Mouse (Mus musculus) neutrophil, adult 5-6 weeks (primary cell): ENCODE measurements around the gene Tenm4. TPM values are rescaled to one million over a fixed set of nuclear protein-coding genes. Genes with fewer than 3 reads are reported as not detected.

Source experiments
- ATAC-seq: fragments of 151-379, 151-347 bp; 2 replicates; pipeline ENCODE4 v1.8.0; 2017; ENCODE audit warnings: mild to moderate bottlenecking, moderate TSS enrichment; ENCODE audit not compliant: insufficient number of reproducible peaks, poor library complexity, low FRiP score, severe bottlenecking; ENCODE audit errors: extremely low read depth
- total RNA-seq: library from RNA; stranded (forward); fragments of 200-1000 nt; gene quantifications from 2 replicates; pipeline ENCODE4 v1.2.3, GENCODE M21; 2017

Gene Tenm4
- total RNA-seq, 1 experiment from 2014 or later: 0.58 TPM

DNA sequence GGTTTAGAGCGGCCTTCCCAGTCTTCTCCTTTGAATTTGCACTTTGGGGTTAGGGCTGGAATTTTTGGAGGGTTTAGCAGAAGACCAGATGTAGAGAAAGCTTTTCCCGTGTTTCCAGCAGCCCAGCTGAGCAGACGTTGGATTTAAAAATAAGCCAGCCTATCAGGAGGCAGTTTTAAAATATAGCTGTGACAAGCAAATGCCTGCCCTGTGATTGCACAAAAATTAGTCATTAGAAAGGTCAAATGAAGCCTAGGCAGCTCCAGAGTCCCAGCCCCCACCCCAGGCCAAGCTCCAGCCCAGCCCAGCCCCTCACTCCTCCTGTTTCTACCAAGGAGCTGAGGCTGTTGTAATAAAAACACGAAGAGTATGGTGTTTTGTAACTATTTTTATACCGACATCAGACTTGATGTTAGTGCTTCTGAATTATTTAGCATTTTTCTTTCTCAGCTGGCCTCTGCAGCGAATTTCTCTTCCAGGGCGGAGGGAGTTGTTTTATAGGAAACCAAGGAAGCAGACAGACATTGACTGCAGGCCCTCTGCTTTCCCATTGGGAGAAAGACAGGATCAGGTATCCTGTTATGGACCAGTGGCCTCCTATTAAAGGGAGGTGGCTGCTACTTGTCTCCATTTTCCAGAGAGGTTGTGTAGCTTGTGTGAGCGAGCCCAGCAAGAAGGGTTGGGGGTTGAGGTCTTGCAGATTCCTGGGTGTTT, 59.1 kb downstream of the Tenm4 start:
- no peak for ATAC-seq

DNA sequence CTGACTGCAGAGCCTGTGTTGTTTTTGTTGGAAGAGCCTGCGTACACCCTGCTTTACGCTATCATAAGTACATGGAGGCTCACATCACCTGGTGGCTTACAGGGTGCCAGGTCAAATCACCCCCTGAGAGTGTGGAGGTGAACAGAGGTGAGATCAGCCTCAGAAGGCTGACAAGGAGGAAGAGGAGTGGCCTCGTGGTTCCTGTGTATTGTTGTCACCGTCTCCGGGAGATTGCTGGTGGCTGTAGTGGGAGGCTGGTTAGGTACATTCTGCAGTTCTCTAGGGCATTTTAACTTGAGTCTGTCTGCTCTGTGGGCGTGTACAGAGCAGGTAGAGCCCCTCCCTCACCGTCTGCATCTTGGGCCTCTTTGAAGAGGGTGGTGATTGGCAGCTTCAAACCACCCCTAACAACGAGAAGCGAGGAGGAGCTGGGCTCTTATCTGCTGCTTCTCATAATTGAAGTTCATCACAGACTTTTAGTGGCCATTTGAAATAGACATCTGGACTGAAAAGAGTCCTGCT, 59.7 kb downstream of the Tenm4 start:
- no peak for ATAC-seq

DNA sequence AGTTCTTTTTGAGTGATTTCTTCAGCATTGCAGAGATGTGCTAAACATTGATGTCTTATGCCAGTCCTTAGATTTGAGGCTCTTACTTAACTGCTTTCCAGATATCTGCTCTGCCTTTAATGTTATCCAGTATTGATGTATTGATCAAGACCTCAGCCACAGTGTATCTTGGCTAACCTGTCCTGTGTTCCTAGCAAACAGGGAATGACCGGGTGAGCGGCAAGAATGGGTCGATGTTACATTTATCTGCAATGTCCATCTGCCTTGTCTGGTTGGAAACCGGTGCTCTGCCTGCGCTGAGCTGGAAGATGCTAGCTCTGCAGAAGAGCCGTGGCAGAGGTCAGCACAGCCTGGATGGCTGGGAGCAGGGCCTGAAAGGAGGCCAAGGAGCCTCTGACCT, 64.8 kb downstream of the Tenm4 start:
- no peak for ATAC-seq

DNA sequence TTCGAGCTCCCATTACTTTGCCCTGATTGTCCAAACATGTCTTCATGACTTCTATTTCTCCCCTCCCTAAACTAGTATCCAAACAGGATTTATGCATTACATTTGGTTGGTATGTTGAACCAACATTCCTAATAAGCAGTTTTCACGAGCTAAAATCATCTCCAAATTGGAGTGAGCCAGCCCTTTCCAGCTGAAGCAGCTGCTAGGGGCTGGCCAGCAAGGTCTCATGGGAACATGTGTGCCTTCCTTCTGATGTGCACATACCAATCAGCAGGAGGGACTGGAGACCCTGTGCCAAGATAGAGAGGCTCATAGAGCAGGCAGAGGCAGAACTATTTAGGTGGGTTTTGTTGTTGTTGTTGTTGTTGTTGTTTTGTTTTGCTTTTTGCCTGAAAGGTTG, 69.6 kb downstream of the Tenm4 start:
- ATAC-seq: no peak

DNA sequence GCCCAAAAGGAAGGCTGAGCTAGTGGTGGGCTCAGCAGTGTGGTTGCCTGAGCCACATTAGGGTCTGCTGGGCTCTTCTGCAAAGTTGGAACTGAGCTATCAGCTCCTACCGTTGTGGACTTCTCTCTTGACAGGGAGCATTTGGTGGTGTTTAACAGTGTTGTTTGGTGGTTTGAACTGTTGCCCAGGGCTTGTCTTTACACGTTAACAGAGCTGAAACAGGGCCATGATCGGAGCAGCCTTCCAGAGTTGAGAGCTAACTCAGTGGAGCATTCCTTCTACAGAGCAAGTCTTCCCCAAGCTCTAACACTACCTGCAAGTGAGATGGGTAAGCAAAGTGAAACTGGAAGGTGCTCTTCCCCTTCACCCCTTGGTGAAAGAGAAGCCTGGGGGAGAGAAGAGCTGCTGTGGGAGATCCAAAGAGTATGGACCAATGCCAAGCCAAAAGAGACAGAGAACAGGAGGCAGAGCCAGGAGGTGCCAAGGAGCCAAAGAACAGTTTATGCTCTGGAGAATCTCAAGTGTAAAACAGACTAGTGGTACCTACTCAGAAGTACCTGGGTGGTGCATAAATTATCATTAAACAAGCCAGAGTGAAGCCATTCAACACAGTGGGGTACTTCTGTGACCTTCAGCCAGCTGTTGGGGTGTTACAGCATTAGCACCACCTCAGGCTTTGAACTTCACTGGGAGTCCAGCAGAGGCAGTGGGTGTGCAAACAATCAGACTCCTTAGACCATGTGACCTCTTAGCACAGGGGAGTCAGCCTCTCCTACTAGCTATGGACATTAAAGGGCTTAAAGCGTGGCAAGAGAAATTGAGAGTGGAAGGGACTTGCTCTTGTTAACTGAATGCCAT, 71.5 kb downstream of the Tenm4 start:
- no peak for ATAC-seq

DNA sequence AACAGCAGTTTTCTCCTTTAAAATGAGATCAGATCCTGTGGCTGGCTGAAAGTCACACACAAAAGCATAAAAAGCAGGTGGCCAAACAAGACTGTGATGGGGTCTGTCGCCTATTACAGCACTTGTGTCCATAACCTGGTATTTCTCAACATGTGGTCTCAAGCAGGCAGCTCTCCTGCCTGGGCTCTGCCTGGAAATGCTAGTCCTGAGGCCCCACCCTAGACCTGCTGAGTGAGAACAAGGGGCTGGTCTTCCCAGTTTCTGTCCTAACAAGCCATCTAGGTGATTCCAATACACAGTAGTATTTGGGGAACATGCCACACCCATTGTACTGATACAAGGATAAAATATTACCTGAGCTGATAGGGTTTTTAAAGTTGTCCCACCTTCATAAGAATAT, 73.8 kb downstream of the Tenm4 start:
- no peak for ATAC-seq

DNA sequence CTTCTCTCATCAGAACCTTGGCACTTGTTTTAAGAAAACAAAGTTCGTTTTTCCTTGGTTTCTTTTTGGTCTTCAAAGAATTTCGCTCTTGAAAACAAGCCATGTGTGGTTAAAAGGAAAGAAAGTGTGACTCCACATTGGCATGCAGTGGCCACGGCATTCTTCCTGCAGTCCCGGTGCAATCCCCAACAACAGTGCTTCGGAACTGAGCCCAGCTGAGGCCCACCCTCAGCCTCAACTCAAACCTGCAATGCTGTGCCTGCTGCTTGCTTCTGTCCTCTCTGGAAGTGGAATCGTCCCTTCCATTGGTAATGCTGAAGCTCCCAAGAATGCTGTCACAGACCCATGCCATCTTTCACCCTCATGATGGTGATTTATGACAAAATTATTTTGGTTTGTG, 88.6 kb downstream of the Tenm4 start:
- ATAC-seq: no peak

DNA sequence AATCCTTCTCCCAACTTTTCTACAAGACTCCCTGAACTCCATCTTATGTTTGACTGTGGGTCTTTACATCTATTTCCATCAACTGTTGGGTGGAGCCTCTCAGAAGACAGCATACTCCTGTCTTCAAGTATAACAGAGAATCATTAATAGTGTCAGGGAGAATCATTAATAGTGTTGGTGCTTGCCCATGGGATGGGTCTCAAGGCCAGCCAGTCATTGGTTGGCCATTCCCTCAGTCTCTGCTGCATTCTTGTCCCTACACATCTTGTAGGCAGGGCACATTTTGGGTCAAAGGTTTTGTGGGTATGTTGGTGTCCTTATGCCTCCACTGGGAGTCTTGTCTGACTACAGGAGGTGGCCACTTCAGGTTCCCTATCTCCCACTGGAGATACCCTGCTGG, 91.1 kb downstream of the Tenm4 start:
- no peak for ATAC-seq

DNA sequence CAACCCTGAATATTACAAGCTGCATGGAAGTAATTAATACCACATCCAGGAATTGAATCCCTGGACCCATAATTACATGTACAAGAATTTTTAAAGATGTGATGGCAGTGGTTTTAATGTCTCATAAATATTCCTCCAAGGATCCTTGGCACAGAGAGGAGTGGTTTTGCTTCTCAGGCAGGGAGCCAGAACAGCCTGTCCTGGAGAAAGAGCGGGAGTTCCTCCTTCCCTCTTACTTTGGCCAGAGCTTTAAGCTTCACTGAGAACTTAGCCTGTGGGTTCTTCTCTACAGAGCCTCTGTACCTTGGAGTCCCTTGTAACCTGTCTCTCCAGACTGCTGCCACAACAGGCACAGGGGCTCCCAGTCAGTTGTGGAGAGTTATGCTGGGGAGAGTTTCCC, 94.9 kb downstream of the Tenm4 start:
- ATAC-seq: 0 out of 2 replicates have a peak, but pooled peaks have one; percentile 13

DNA sequence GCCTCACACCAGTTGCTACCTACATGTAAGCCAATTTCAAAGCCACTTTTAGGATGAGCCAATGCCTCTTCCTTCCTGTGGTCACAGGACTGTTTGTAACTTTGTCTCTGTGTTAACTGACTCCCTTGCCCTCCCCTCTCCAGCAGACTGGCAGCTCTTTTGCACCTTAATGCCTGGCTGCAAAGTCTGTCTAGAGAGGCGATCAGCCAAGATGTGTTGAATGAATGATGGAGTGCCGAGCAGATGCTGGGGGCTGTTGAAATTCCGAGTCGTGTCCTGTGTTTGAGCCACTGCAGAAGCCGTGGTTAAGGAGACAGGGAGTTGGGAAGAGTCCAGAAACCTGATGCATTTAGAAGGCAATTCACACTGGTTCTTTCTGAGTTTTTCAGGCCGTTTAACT, 96.2 kb downstream of the Tenm4 start:
- no peak for ATAC-seq

DNA sequence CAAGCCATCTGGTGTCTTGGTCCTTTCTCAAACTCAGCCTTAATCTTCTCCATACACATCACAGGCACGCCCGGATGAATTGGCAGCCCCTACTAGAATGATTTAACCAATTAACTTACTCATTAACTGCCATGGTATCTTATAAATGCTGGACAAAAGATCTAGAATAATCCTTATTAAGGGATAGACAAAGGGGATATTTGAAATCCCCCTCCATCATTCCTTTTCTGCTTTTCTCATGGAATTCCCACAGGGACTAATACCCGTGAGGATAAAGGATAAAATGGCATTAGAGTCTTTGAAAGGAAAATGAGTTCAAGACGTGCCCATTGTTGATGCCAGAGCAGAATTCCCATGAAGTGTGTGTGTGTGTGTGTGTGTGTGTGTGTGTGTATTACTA, 99.6 kb downstream of the Tenm4 start:
- no peak for ATAC-seq

DNA sequence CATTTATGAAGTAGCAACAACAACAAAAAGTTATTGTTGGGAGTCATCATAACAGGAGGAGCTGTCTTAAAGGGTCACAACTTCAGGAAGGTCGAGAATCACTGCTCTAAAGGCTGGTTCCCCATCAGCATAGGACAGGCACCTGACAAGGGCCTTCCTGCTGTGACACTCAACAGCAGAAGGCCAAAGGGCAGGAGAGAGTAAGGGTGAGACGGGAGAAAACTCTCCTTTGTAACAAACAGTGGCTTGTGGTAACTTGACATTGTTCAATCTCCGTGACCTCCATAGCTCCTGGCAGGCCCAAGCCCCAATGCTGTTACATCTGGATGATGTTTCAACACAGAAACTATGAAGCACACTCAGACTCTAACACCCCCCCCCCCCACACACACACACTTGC, 101.0 kb downstream of the Tenm4 start:
- no peak for ATAC-seq

DNA sequence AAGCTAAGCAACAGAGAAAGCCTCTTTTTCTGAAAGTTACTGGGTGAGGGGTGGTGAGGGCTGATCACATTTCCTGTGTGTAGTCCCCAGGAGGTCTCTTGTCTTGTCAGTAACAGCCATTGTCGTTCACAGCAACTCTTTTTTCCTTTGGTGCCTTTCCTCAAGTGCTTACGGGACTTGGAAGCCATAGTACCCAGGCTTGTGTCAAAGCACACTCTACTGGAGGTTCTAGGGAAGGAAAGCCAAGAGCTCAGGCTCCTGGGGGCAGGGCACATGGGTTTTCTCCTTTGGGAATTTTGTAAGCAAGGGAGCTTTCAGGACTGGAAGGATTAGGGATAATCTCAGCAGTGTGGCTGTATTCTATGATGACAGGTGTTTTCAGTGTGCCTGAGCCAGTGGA, 103.4 kb downstream of the Tenm4 start:
- ATAC-seq: no peak

DNA sequence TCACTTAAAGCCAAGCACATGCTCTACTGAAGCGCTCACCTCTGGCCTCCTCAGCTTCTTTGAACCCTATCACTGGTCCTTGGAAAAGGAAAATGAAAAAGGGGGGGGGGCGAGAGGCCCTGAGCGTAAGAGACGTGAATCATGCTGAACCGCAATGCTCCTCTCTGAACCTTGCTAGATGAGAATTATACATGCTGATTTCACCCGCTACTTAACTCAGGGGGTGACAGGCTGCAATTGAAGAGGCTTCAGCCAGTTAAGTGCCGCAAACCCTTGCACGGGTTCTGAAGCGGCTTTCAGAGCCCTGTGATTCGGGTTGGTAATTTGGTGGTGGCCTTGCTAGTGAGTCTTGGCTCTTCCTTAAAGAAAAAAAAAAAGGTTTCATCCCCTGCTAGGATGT, 106.5 kb downstream of the Tenm4 start:
- ATAC-seq: no peak

DNA sequence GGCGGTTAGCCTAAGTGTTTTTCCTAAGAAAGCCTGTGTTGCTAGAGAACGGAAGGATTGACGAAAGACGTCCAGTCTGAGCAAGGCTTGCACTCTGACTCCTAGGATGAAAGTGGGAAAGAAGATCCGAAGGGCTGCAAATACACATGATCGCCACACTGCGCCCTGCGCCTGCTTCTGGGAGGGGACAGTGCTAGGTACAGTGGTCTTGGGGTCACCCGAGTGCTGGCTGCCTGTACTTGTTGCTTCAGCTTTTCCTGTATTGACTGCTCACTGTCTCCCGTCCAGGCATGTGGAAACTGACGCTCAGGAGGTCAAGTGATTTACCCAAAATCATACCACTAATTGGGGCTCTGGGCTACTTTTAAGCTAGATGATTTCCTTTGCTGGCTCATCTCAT, 107.3 kb downstream of the Tenm4 start:
- no peak for ATAC-seq

DNA sequence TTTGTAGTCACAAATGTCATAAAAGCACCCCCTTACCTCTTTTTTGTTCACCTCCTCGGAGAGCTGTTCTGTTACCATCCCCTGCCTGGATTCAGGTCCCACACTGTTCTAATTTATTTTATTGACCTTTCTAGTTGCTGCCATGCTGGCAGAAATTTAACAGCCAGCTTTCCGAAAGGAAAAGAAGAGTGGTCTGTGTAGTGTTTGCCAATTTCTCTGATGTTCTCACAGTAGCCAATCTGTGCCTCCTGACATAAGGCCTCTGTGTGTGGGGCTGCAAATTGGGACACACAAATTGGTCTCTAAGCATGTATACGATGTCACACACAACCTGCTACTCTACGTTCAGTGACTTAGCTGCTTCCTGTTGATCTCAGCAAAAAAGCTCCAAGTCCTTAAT, 109.7 kb downstream of the Tenm4 start:
- no peak for ATAC-seq

DNA sequence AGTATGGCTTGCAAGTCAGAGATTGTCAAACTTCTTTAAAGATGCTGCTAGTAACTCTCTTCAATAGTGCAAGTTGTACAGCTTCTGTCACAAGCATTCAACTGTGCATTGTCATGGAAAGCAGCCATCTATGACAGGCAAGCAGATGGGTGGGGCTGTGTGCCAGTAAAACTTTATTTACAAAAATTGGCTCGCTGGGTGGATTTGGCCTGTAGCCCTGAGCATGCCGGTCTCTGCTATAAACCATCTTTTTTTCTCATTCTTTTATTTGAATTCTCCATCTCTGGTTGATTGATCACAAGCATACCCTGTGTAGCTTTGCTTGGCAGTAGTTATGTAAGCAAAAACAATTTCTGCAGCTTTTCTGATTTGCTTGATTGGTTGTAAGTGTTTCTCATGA, 119.5 kb downstream of the Tenm4 start:
- no peak for ATAC-seq

DNA sequence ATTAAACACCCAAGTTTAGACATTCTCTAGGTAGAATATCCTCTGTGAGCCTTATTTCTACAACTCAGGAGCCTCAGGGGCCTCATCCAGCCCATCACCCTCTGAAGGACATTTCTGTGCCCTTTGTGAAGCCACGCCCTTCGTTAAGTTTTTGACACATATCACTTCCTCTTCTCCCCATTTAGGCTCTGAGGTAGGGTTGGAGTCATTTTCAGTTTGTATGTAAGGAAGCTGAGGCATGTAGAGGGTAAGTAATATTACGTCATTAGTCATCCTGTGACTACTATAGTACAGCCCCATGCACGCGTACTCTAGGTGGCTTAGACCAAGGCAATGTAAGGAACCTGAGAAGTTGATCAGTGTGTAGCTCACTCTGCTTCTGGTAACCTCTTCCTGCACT, 124.9 kb downstream of the Tenm4 start:
- no peak for ATAC-seq

DNA sequence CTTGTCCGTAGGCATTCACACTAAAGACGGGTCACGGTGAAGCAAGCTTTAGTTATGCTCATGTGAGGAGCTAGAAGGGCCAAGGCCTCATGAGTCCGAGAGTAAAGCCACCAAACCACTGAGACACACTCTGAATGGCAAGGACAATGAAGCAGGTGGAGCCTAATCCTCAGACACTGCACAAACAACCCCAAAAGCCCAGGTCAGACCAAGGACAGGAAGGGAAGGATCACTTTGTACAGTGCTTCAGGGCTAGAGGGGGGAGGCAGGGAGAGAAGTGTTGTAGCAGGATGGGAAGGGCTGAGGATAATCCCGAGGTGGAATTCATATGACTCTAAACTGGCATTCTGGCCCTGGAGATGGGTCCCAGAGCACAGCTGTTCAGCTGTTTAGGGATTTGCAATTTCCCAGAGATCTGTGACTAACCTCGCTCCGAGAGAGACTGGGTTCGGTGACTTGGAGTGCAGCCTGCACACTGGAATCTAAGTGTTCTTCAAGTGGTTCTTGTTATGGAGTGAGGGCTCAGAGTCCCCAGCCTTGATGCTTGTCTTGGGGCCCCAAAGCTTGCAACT, 129.9 kb downstream of the Tenm4 start:
- ATAC-seq: no peak

DNA sequence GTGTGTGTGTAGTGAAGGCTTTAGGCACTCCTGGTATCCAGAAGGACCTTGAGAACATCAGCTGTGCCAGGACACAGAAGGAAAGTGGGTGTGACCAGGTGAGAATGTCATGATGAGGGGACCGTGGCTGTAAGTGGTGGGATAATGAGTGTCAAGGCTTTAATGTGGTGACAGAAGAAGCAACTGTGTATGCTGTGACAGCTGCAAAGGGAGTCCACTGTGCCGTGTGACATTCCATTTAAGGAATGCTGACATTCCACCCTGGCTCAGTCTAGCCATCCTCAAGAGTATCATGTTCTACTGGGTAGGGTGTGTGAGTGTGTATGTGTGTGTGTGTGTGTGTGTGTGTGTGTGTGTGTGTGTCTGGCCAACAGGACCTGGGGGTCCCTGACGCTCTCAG, 130.8 kb downstream of the Tenm4 start:
- no peak for ATAC-seq
